Mouse (Mus musculus) intestine, embryonic 15.5 days (tissue): ENCODE measurements around the gene Bbs9. TPM values are rescaled to one million over a fixed set of nuclear protein-coding genes. Genes with fewer than 3 reads are reported as not detected.

Source experiments
- ATAC-seq: fragments of 200-750 bp; cut with Nextera tagmentation; 2 replicates; pipeline ENCODE4 v1.8.0; 2017; ENCODE audit warnings: moderate TSS enrichment, moderate library complexity
- H3K27ac ChIP-seq: fragments of 300-500 bp; sonication (generic); 2 replicates; pipeline ENCODE4 v1.5.1; 2015; ENCODE audit warnings: mild to moderate bottlenecking, inconsistent platforms
- H3K27me3 ChIP-seq: fragments of 300-500 bp; sonication (generic); replicated peaks from 2 replicates; pipeline ENCODE4 v1.6.1; 2015; ENCODE audit warnings: inconsistent platforms
- H3K36me3 ChIP-seq: fragments of 300-500 bp; sonication (generic); 2 replicates; pipeline ENCODE4 v1.6.1; 2015; ENCODE audit warnings: inconsistent platforms
- H3K4me1 ChIP-seq: fragments of 300-500 bp; sonication (generic); replicated peaks from 2 replicates; pipeline ENCODE4 v1.6.1; 2015; ENCODE audit warnings: inconsistent platforms
- H3K4me2 ChIP-seq: fragments of 300-500 bp; sonication (generic); replicated peaks from 2 replicates; pipeline ENCODE4 v1.6.1; 2015; ENCODE audit warnings: mild to moderate bottlenecking, inconsistent platforms
- H3K4me3 ChIP-seq: fragments of 300-500 bp; sonication (generic); replicated peaks from 2 replicates; pipeline ENCODE4 v1.5.1; 2015; ENCODE audit warnings: inconsistent platforms
- H3K9ac ChIP-seq: fragments of 300-500 bp; sonication (generic); 2 replicates; pipeline ENCODE4 v1.6.1; 2015; ENCODE audit warnings: inconsistent platforms
- H3K9me3 ChIP-seq: fragments of 300-500 bp; sonication (generic); 2 replicates; pipeline ENCODE4 v1.6.1; 2016; ENCODE audit warnings: inconsistent platforms
- WGBS: fragments of 180-500 bp; shearing (Covaris S2); methylation state at CpG from one replicate; pipeline ENCODE4 v1.1.7; 2015; 5-methylcytosine and 5-hydroxymethylcytosine counted together
- polyA plus RNA-seq: library from polyadenylated mRNA; unstranded; fragments of >200 nt; fragmentation: Nextera tagmentation; extraction: Ambion mirVana; gene quantifications from 2 replicates; pipeline ENCODE4 v1.2.1, GENCODE M21; 2015

Bbs9 gene
- polyA plus RNA-seq, 1 experiment from 2014 or later: 13.1 TPM

GRCm38 (mm10) chr9:22626014-22626413 lies 150.5 kb downstream of the Bbs9 start:
- H3K4me2 ChIP-seq: no peak overlapping the region

DNA sequence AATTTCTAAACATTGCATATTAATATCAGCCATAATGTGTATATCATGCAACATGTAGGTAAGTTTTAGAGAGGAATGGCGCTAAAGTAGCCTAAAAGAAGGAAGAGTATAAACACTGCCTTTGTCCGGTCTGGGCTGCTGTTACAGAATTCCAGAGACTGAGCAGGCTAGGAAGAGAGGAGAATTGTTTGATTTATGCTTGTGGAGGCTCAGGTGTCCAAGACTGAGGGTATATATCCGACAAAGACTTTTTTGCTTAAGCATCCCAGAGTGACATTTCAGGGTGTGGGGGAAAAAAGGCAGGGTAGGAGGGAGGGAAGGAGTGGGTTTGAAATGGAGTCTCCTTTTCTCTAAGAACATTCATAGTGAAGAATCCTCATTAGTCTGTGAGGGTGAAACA lies 152.4 kb downstream of the Bbs9 start:
- Histone ChIP-seq H3K4me1 (no peaks in the 10 kb centered on the region), H3K27me3 (no peaks in the 10 kb centered on the region), H3K27ac (no peak overlapping the region), H3K9me3 (no peaks in the 10 kb centered on the region), H3K36me3 (no peaks in the 10 kb centered on the region), H3K4me2 (no peak overlapping the region), H3K4me3 (no peak overlapping the region), H3K9ac (no peak overlapping the region)
- no peak for ATAC-seq
- WGBS: 51% methylated on average over 3 of the region's 3 CpGs

More at GRCm38 (mm10) chr9:22626014-22626413, 150.5 kb downstream of the Bbs9 start:
- H3K27ac ChIP-seq: no peak overlapping the region
- no peak overlapping the region for H3K9ac ChIP-seq
- no peaks in the 10 kb centered on the region for H3K27me3 ChIP-seq
- no peaks in the 10 kb centered on the region for H3K9me3 ChIP-seq
- no peak for ATAC-seq
- no peaks in the 10 kb centered on the region for H3K36me3 ChIP-seq
- no peak overlapping the region for H3K4me3 ChIP-seq
- WGBS: 86% methylated on average over 3 of the region's 3 CpGs
- H3K4me1 ChIP-seq: no peaks in the 10 kb centered on the region

DNA sequence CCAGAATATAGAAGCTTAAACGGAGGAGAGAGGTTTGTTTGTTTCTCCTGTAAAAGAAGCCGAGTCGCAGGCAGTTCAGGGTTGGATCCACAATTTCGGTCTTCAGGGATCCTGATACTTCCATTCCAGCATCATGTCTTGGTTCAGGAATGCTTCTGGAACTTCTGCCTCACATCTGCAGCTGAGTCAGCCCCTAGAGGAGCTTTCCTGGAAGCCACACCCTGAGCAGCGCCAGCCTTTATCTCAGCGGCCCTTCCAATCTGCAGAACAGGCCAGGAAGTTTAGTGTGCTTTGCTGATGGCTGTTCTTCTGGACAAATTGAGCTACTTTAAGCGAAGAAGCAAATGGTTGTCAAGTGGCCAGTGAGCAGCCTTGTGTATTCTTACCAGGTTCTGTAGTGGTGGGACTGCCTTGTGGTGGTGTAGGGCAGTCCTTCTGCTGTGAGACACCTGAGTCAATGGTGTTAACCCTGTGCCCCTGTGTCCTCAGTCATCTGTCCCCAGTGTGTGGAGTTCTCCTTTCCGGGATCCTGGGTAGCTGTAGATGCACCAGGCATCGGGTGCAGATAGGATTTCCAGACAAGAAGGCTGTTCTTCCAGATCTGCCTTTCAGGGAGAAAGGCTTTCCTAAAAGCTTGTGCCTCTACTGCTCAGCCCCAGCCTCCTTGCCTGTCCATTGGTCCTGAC lies 157.4 kb downstream of the Bbs9 start:
- 80% methylated on average over 9 of the region's 9 CpGs for WGBS
- Histone ChIP-seq H3K27me3 (no peaks in the 10 kb centered on the region), H3K4me1 (no peaks in the 10 kb centered on the region), H3K4me2 (no peak overlapping the region), H3K9ac (no peak overlapping the region), H3K36me3 (no peaks in the 10 kb centered on the region), H3K9me3 (no peaks in the 10 kb centered on the region), H3K4me3 (no peak overlapping the region), H3K27ac (no peak overlapping the region)
- no peak for ATAC-seq

DNA sequence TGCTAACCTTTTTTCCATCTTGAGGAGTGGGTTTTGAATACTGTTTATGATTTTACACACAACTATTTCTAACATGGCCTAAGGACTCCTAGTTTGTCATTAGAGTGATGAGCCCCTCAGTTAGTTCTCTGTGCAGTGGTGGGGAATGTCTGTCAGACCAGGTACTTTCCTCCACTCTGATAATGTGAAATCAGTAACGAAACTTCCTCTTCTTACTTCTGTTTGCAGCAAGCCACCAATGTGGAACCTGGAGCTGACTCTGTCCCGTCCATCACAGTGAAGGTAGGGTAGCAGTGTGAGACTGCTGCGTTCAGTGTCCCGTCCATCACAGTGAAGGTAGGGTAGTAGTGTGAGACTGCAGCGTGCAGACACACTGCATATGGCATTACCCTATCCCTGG lies 163.0 kb downstream of the Bbs9 start:
- ATAC-seq: no peak
- no peak overlapping the region for H3K9ac ChIP-seq
- H3K36me3 ChIP-seq: no peaks in the 10 kb centered on the region
- no peak overlapping the region for H3K27ac ChIP-seq
- H3K4me3 ChIP-seq: no peak overlapping the region
- no peak overlapping the region for H3K4me2 ChIP-seq
- WGBS: 91% methylated on average over 5 of the region's 5 CpGs
- H3K4me1 ChIP-seq: no peaks in the 10 kb centered on the region
- H3K9me3 ChIP-seq: no peaks in the 10 kb centered on the region
- H3K27me3 ChIP-seq: no peaks in the 10 kb centered on the region

- Histone ChIP-seq H3K4me3 (no peak overlapping the region), H3K36me3 (no peaks in the 10 kb centered on the region), H3K27ac (no peak overlapping the region), H3K4me2 (no peak overlapping the region), H3K27me3 (no peaks in the 10 kb centered on the region), H3K4me1 (no peaks in the 10 kb centered on the region), H3K9ac (no peak overlapping the region), H3K9me3 (no peaks in the 10 kb centered on the region)
- ATAC-seq: no peak
- 44% methylated on average over 13 of the region's 13 CpGs for WGBS
These were observed 165.3 kb downstream of the Bbs9 start for GRCm38 (mm10) chr9:22640683-22641431.

GRCm38 (mm10) chr9:22645844-22646390 lies 170.4 kb downstream of the Bbs9 start:
- Histone ChIP-seq H3K4me2 (no peak overlapping the region), H3K36me3 (no peaks in the 10 kb centered on the region), H3K4me1 (no peaks in the 10 kb centered on the region), H3K27me3 (no peaks in the 10 kb centered on the region), H3K9me3 (no peaks in the 10 kb centered on the region), H3K9ac (no peak overlapping the region), H3K4me3 (no peak overlapping the region), H3K27ac (no peak overlapping the region)
- 86% methylated on average over 6 of the region's 6 CpGs for WGBS
- no peak for ATAC-seq

- no peak overlapping the region for H3K4me3 ChIP-seq
- H3K9ac ChIP-seq: no peak overlapping the region
- H3K36me3 ChIP-seq: no peaks in the 10 kb centered on the region
- no peaks in the 10 kb centered on the region for H3K9me3 ChIP-seq
- H3K27ac ChIP-seq: no peak overlapping the region
- no peak for ATAC-seq
- WGBS: 90% methylated on average over 3 of the region's 3 CpGs
- H3K27me3 ChIP-seq: no peaks in the 10 kb centered on the region
- H3K4me1 ChIP-seq: no peaks in the 10 kb centered on the region
- no peak overlapping the region for H3K4me2 ChIP-seq
These were observed 170.9 kb downstream of the Bbs9 start for GRCm38 (mm10) chr9:22646461-22646860.

DNA sequence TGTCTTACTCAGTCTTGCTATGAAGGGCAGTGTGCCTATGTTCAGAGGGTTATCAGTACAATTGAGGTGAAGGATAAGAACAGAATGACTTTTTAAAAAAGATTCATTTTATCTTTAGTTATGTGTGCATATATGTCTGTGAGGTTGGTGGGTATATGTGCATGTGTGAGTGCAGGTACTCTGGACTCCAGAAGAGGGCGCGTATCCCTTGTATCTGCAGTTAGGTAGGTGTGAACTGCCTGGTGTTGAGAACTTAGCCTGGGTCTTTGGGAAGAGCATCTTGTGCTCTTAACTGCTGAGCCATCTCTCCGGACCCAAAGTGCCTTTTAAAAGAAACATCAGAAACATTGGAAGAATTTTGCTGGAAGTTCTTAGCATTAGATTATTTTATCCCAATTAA lies 172.6 kb downstream of the Bbs9 start:
- WGBS: 97% methylated on average over 3 of the region's 3 CpGs
- H3K4me3 ChIP-seq: no peak overlapping the region
- no peak for ATAC-seq

DNA sequence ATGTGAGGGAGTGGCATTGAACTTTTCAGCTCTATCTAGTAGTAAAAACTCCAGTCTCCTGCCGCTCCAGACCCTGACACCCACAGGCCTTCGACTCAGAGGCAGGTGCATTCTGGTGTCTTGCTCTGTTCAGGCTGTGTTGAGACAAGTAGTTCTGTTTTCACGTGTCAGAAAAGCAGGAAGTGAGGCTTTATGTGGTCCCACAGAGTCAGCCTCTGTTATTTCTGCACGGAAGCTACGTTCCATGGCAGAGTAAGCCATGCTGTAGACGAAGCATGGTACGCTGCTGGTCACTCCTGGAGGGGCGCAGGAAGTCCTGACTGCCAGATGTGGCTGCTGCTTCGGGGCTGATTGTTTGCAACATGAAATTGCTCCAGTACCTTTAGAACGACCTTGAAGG lies 174.1 kb downstream of the Bbs9 start:
- no peak overlapping the region for H3K9ac ChIP-seq
- H3K36me3 ChIP-seq: no peaks in the 10 kb centered on the region
- no peaks in the 10 kb centered on the region for H3K4me1 ChIP-seq
- no peak for ATAC-seq
- H3K4me2 ChIP-seq: no peak overlapping the region
- WGBS: 73% methylated on average over 10 of the region's 10 CpGs
- H3K27ac ChIP-seq: no peak overlapping the region
- H3K4me3 ChIP-seq: no peak overlapping the region
- H3K9me3 ChIP-seq: no peaks in the 10 kb centered on the region
- no peaks in the 10 kb centered on the region for H3K27me3 ChIP-seq

More for the DNA sequence above, 172.6 kb downstream of the Bbs9 start:
- Histone ChIP-seq H3K27me3 (no peaks in the 10 kb centered on the region), H3K36me3 (no peaks in the 10 kb centered on the region), H3K4me2 (no peak overlapping the region), H3K4me1 (no peaks in the 10 kb centered on the region), H3K9ac (no peak overlapping the region), H3K9me3 (no peaks in the 10 kb centered on the region), H3K27ac (no peak overlapping the region)

DNA sequence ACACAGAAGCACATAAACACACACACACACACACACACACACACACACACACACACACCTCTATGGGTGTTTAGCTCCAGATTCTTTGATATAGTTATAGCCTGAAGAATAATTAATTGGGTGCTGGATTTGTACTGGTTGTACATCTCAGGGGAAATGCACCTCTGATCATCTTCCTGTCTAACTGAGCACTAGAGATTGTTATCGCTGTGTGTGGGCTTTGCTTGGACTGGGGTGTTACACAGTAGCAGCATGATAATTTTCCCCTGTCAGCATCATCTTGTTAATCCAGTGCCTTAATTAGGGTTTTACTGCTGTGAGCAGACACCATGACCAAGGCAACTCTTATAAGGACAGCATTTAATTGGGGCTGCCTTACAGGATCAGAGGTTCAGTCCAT lies 175.3 kb downstream of the Bbs9 start:
- Histone ChIP-seq H3K4me3 (no peak overlapping the region), H3K4me2 (no peak overlapping the region), H3K27ac (no peak overlapping the region), H3K9me3 (no peaks in the 10 kb centered on the region), H3K9ac (no peak overlapping the region), H3K4me1 (no peaks in the 10 kb centered on the region), H3K27me3 (no peaks in the 10 kb centered on the region), H3K36me3 (no peaks in the 10 kb centered on the region)
- WGBS: 93% methylated on average over 1 of the region's 1 CpGs
- ATAC-seq: no peak

GRCm38 (mm10) chr9:22651619-22652018 lies 176.1 kb downstream of the Bbs9 start:
- H3K4me2 ChIP-seq: no peak overlapping the region
- 92% methylated on average over 3 of the region's 3 CpGs for WGBS
- ATAC-seq: no peak

DNA sequence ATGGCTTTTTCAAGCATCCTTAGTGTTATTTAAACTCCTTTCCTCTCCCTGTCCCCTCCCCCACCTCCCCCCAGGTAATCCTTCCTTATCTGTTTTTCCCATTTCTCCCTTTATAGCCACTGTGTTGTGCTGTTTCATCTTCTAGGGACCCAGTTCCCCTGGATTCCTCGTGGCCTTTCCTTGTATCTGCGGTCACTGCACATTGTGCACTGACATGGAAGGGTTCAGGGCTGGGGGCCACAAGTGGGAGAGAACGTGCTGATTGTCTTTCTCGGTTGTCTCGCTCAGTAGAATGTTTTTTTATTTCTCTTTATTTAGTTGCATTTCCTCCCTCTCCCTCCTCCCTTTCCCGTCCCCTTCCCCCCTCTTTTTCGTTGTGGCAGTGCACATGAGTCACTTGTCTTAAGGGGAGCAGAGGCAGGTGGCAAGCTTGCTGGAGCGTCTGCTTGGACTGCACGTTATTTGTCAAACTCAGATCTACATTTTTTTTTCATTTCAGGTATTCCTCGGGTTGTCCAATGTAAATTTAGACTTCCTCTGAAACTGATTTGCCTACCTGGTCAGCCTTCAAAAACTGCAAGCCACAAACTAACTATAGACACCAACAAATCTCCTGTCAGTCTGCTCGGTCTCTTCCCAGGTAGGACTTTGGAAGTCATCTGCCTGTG lies 179.3 kb downstream of the Bbs9 start:
- Histone ChIP-seq H3K27me3 (no peaks in the 10 kb centered on the region), H3K4me1 (no peaks in the 10 kb centered on the region), H3K4me2 (no peak overlapping the region), H3K4me3 (no peak overlapping the region), H3K36me3 (no peaks in the 10 kb centered on the region), H3K27ac (no peak overlapping the region), H3K9ac (no peak overlapping the region), H3K9me3 (no peaks in the 10 kb centered on the region)
- no peak for ATAC-seq
- 78% methylated on average over 11 of the region's 11 CpGs for WGBS

More at GRCm38 (mm10) chr9:22651619-22652018, 176.1 kb downstream of the Bbs9 start:
- Histone ChIP-seq H3K4me3 (no peak overlapping the region), H3K36me3 (no peaks in the 10 kb centered on the region), H3K27ac (no peak overlapping the region), H3K9ac (no peak overlapping the region), H3K27me3 (no peaks in the 10 kb centered on the region), H3K4me1 (no peaks in the 10 kb centered on the region), H3K9me3 (no peaks in the 10 kb centered on the region)
